Mouse (Mus musculus) neural tube, embryonic 15.5 days (tissue): Measurements from ENCODE around the gene Osbpl9. TPM values are rescaled to one million over a fixed set of nuclear protein-coding genes. Genes with fewer than 3 reads are reported as not detected.

Experiments used
- ATAC-seq: fragments of 200-750 bp; cut with Nextera tagmentation; 2 replicates; pipeline ENCODE4 v1.8.0; 2017; ENCODE audit warnings: mild to moderate bottlenecking, moderate TSS enrichment, moderate library complexity; ENCODE audit not compliant: low FRiP score
- H3K27ac ChIP-seq: fragments of 300-500 bp; sonication (generic); replicated peaks from 2 replicates; pipeline ENCODE4 v1.5.1; 2015; ENCODE audit warnings: mild to moderate bottlenecking, inconsistent platforms
- H3K27me3 ChIP-seq: fragments of 300-500 bp; sonication (generic); replicated peaks from 2 replicates; pipeline ENCODE4 v1.6.1; 2015; ENCODE audit warnings: inconsistent platforms
- H3K36me3 ChIP-seq: fragments of 300-500 bp; sonication (generic); 2 replicates; pipeline ENCODE4 v1.6.1; 2015; ENCODE audit warnings: inconsistent platforms
- H3K4me1 ChIP-seq: fragments of 300-500 bp; sonication (generic); 2 replicates; pipeline ENCODE4 v1.6.1; 2015; ENCODE audit warnings: inconsistent platforms
- H3K4me2 ChIP-seq: fragments of 300-500 bp; sonication (generic); 2 replicates; pipeline ENCODE4 v1.6.1; 2015; ENCODE audit warnings: inconsistent platforms, mild to moderate bottlenecking, moderate library complexity
- H3K4me3 ChIP-seq: fragments of 300-500 bp; sonication (generic); replicated peaks from 2 replicates; pipeline ENCODE4 v1.5.1; 2015; ENCODE audit warnings: mild to moderate bottlenecking, inconsistent platforms
- H3K9ac ChIP-seq: fragments of 300-500 bp; sonication (generic); replicated peaks from 2 replicates; pipeline ENCODE4 v1.6.1; 2015; ENCODE audit warnings: mild to moderate bottlenecking, inconsistent platforms
- H3K9me3 ChIP-seq: fragments of 300-500 bp; sonication (generic); replicated peaks from 2 replicates; pipeline ENCODE4 v1.6.1; 2016; ENCODE audit warnings: inconsistent platforms
- WGBS: fragments of 180-500 bp; shearing (Covaris S2); methylation state at CpG from one replicate; pipeline ENCODE4 v1.1.7; 2015; ENCODE audit warnings: mixed read lengths; 5-methylcytosine and 5-hydroxymethylcytosine counted together
- polyA plus RNA-seq: library from polyadenylated mRNA; unstranded; fragments of >200 nt; fragmentation: Nextera tagmentation; extraction: Ambion mirVana; gene quantifications from 2 replicates; pipeline ENCODE4 v1.2.1, GENCODE M21; 2015

Gene Osbpl9
- polyA plus RNA-seq, 1 experiment from 2014 or later, result 79.1 TPM

- no peaks in the 10 kb centered on the region for H3K27me3 ChIP-seq
- H3K9ac ChIP-seq, result no peak overlapping the region
- no peak for ATAC-seq
- H3K9me3 ChIP-seq, result no peaks in the 10 kb centered on the region
- no peak overlapping the region for H3K27ac ChIP-seq
- no peak overlapping the region for H3K4me3 ChIP-seq
- H3K36me3 ChIP-seq, result peaks cover 89% of the 10 kb centered on the region
- H3K4me2 ChIP-seq, result no peak overlapping the region
- 93% methylated on average over 8 of the region's 8 CpGs for WGBS
- H3K4me1 ChIP-seq, result no peaks in the 10 kb centered on the region
Observed at GRCm38 (mm10) chr4:109057640-109058039, 144.4 kb downstream of the Osbpl9 start.

- no peak overlapping the region for H3K4me3 ChIP-seq
- no peak overlapping the region for H3K4me2 ChIP-seq
- ATAC-seq, result no peak
- 89% methylated on average over 7 of the region's 7 CpGs for WGBS
- H3K4me1 ChIP-seq, result peaks cover 3% of the 10 kb centered on the region; the same call in 1 of the 2 replicates
- no peak overlapping the region for H3K9ac ChIP-seq
- no peaks in the 10 kb centered on the region for H3K27me3 ChIP-seq
- no peak overlapping the region for H3K27ac ChIP-seq
- peaks cover 84% of the 10 kb centered on the region for H3K36me3 ChIP-seq
- no peaks in the 10 kb centered on the region for H3K9me3 ChIP-seq
Observed at GRCm38 (mm10) chr4:109056351-109056750, 145.7 kb downstream of the Osbpl9 start.

- Histone ChIP-seq H3K36me3 (peaks cover 84% of the 10 kb centered on the region), H3K4me3 (no peak overlapping the region), H3K9me3 (no peaks in the 10 kb centered on the region), H3K4me2 (no peak overlapping the region), H3K27me3 (no peaks in the 10 kb centered on the region), H3K9ac (no peak overlapping the region), H3K27ac (no peak overlapping the region), H3K4me1 (peaks cover 3% of the 10 kb centered on the region; the same call in 1 of the 2 replicates)
- ATAC-seq, result no peak
- WGBS, result 79% methylated on average over 9 of the region's 9 CpGs
Observed at GRCm38 (mm10) chr4:109054003-109054402, 148.1 kb downstream of the Osbpl9 start.

- no peak overlapping the region for H3K4me2 ChIP-seq
Observed at GRCm38 (mm10) chr4:109052282-109052681, 149.8 kb downstream of the Osbpl9 start.

GRCm38 (mm10) chr4:109048258-109048657, 153.8 kb downstream of the Osbpl9 start:
- H3K27me3 ChIP-seq, result no peaks in the 10 kb centered on the region
- H3K9me3 ChIP-seq, result no peaks in the 10 kb centered on the region
- peaks cover 3% of the 10 kb centered on the region; the same call in 1 of the 2 replicates for H3K4me1 ChIP-seq
- 82% methylated on average over 4 of the region's 4 CpGs for WGBS
- no peak overlapping the region for H3K9ac ChIP-seq
- no peak overlapping the region for H3K4me2 ChIP-seq
- H3K4me3 ChIP-seq, result no peak overlapping the region
- H3K27ac ChIP-seq, result no peak overlapping the region
- H3K36me3 ChIP-seq, result peaks cover 74% of the 10 kb centered on the region
- ATAC-seq, result no peak

More at GRCm38 (mm10) chr4:109052282-109052681, 149.8 kb downstream of the Osbpl9 start:
- Histone ChIP-seq H3K9ac (no peak overlapping the region), H3K27me3 (no peaks in the 10 kb centered on the region), H3K27ac (peak overlapping the region; percentile 41), H3K4me1 (peaks cover 3% of the 10 kb centered on the region; the same call in 1 of the 2 replicates), H3K9me3 (no peaks in the 10 kb centered on the region), H3K4me3 (no peak overlapping the region), H3K36me3 (peaks cover 79% of the 10 kb centered on the region)
- 0 out of 2 replicates have a peak, but pooled peaks have one; percentile 31 for ATAC-seq
- 67% methylated on average over 1 of the region's 1 CpGs for WGBS

GRCm38 (mm10) chr4:109043756-109044155, 158.3 kb downstream of the Osbpl9 start:
- Histone ChIP-seq H3K27me3 (no peaks in the 10 kb centered on the region), H3K9ac (no peak overlapping the region), H3K9me3 (no peaks in the 10 kb centered on the region), H3K36me3 (peaks cover 80% of the 10 kb centered on the region), H3K4me1 (no peaks in the 10 kb centered on the region), H3K4me2 (no peak overlapping the region), H3K27ac (no peak overlapping the region), H3K4me3 (no peak overlapping the region)
- ATAC-seq, result no peak
- WGBS, result 73% methylated on average over 5 of the region's 5 CpGs

- H3K27ac ChIP-seq, result no peak overlapping the region
- H3K4me2 ChIP-seq, result no peak overlapping the region
- no peak overlapping the region for H3K9ac ChIP-seq
- no peaks in the 10 kb centered on the region for H3K27me3 ChIP-seq
- no peaks in the 10 kb centered on the region for H3K4me1 ChIP-seq
- no peak overlapping the region for H3K4me3 ChIP-seq
- peaks cover 81% of the 10 kb centered on the region for H3K36me3 ChIP-seq
- no peaks in the 10 kb centered on the region for H3K9me3 ChIP-seq
- no peak for ATAC-seq
- 92% methylated on average over 5 of the region's 5 CpGs for WGBS
Observed at GRCm38 (mm10) chr4:109043294-109043693, 158.8 kb downstream of the Osbpl9 start.

- Histone ChIP-seq H3K9ac (no peak overlapping the region), H3K36me3 (peaks cover 79% of the 10 kb centered on the region), H3K4me1 (no peaks in the 10 kb centered on the region), H3K9me3 (no peaks in the 10 kb centered on the region), H3K4me2 (no peak overlapping the region), H3K27ac (no peak overlapping the region), H3K4me3 (no peak overlapping the region), H3K27me3 (no peaks in the 10 kb centered on the region)
- 90% methylated on average over 4 of the region's 4 CpGs for WGBS
- no peak for ATAC-seq
Observed at GRCm38 (mm10) chr4:109042739-109043138, 159.3 kb downstream of the Osbpl9 start.

- no peak overlapping the region for H3K4me2 ChIP-seq
- H3K9me3 ChIP-seq, result no peaks in the 10 kb centered on the region
Observed at GRCm38 (mm10) chr4:109036327-109036726, 165.7 kb downstream of the Osbpl9 start.

GRCm38 (mm10) chr4:109030266-109030665, 171.8 kb downstream of the Osbpl9 start:
- Histone ChIP-seq H3K27ac (no peak overlapping the region), H3K4me3 (no peak overlapping the region), H3K4me2 (no peak overlapping the region), H3K9me3 (no peaks in the 10 kb centered on the region), H3K4me1 (no peaks in the 10 kb centered on the region), H3K36me3 (peaks cover 32% of the 10 kb centered on the region), H3K9ac (no peak overlapping the region), H3K27me3 (no peaks in the 10 kb centered on the region)
- no peak for ATAC-seq
- WGBS, result 93% methylated on average over 2 of the region's 2 CpGs

More at GRCm38 (mm10) chr4:109036327-109036726, 165.7 kb downstream of the Osbpl9 start:
- Histone ChIP-seq H3K27me3 (no peaks in the 10 kb centered on the region), H3K36me3 (peaks cover 35% of the 10 kb centered on the region), H3K4me1 (no peaks in the 10 kb centered on the region), H3K27ac (no peak overlapping the region), H3K4me3 (no peak overlapping the region), H3K9ac (no peak overlapping the region)
- no peak for ATAC-seq

- Histone ChIP-seq H3K9ac (no peak overlapping the region), H3K4me3 (no peak overlapping the region), H3K27me3 (no peaks in the 10 kb centered on the region), H3K27ac (no peak overlapping the region), H3K4me2 (no peak overlapping the region), H3K9me3 (no peaks in the 10 kb centered on the region), H3K36me3 (peaks cover 36% of the 10 kb centered on the region), H3K4me1 (no peaks in the 10 kb centered on the region)
- WGBS, result 93% methylated on average over 2 of the region's 2 CpGs
- no peak for ATAC-seq
Observed at GRCm38 (mm10) chr4:109029857-109030256, 172.2 kb downstream of the Osbpl9 start.

GRCm38 (mm10) chr4:109026543-109026942, 175.5 kb downstream of the Osbpl9 start:
- 45% methylated on average over 3 of the region's 3 CpGs for WGBS
- no peak for ATAC-seq
- H3K9me3 ChIP-seq, result no peaks in the 10 kb centered on the region
- no peaks in the 10 kb centered on the region for H3K27me3 ChIP-seq
- no peak overlapping the region for H3K9ac ChIP-seq
- H3K27ac ChIP-seq, result no peak overlapping the region
- no peak overlapping the region for H3K4me3 ChIP-seq
- no peak overlapping the region for H3K4me2 ChIP-seq
- peaks cover 36% of the 10 kb centered on the region for H3K36me3 ChIP-seq
- H3K4me1 ChIP-seq, result no peaks in the 10 kb centered on the region

- H3K36me3 ChIP-seq, result peaks cover 28% of the 10 kb centered on the region
- no peak overlapping the region for H3K4me2 ChIP-seq
- no peaks in the 10 kb centered on the region for H3K27me3 ChIP-seq
- no peak overlapping the region for H3K9ac ChIP-seq
- no peak for ATAC-seq
- H3K9me3 ChIP-seq, result no peaks in the 10 kb centered on the region
- no peaks in the 10 kb centered on the region for H3K4me1 ChIP-seq
- WGBS, result 77% methylated on average over 3 of the region's 3 CpGs
- H3K4me3 ChIP-seq, result no peak overlapping the region
- H3K27ac ChIP-seq, result no peak overlapping the region
Observed at GRCm38 (mm10) chr4:109025061-109025460, 177.0 kb downstream of the Osbpl9 start.
